Mouse (Mus musculus): ENCODE data around the gene Pam16. TPM values are rescaled to one million over a fixed set of nuclear protein-coding genes. Genes with fewer than 3 reads are reported as not detected.
"Not testable (repeated sequence)": the region's sequence is repeated elsewhere in the genome, so short reads cannot be mapped to it uniquely, and the experiment has no call there.

The Pam16 gene
- total RNA-seq, 2 experiments from 2014 or later, result 71.0 to 77.1 TPM

- peak; percentile 53 to 67 for DNase-seq (ENCODE audit: low spot score in 2 of 2)
These were observed 30.6 kb downstream of the Pam16 start, which contains the start of gene Glis2 for GRCm38 (mm10) chr16:4593971-4594813. Gene Glis2 (plus strand): TSS chr16:4594713.

DNA sequence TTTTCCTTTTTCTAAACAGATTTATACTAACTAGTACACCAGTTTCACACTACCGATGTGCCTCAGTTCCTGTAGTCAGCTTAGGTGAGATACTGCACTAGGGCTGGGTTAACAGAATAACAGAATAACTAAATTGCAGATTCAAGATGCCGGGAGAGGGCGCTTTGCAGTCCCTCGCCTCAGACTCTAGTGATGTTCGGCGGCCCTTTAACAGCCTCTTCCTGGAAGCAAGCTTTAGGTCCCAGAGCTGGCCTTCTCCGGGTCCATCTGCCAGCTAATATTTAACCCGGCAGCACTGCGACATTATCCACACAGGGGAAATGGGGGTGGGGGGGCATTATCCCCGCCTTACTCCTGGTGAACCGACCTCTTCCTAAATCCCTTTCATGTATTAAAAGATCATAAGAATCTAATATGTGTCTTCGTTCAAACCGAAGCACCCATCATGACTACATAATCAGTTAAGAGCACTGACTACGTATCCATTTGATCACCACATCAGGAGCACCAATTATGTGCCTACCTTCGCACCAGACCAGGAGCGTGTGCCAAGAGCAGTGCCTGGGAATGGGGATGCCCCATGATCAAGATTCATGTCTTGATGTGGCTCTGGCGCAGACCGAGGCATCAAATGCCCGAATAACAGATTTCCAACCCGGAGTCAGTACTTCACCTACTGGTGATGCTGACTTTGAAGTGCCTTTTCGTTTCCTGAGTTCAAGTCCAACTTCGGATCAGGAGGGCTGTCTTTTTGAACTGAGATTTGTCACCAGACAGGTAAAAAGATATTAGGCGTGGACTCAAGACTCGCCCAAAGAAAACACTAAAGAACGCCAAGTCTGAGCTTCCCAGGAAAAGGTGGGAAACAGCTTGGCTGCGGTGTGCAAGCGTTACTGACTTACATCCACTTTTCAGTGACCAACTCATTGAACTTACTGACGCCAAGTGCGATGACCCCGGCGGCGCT lies 31.6 kb downstream of the Pam16 start:
- peak; percentile 58 to 70 for DNase-seq (ENCODE audit: low spot score in 2 of 2)

DNA sequence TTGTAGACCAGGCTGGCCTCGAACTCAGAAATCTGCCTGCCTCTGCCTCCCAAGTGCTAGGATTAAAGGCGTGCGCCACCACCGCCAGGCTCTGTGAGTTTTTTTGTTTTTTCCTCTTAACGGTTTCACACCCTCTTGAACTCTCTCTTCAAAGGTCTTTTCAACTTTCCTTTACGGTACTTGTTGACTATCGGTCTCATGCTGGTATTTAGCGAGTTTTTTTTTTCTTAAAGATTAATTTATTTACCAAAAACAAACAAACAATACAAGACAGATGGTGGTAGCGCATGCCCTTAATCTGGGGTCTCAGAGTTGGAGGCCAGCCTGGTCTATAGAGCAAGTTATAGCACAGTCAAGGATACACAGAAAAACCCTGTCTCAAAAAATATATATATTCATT lies 34.6 kb downstream of the Pam16 start:
- DNase-seq (ENCODE audit: low spot score in 2 of 2), result no peak

- no peak for DNase-seq (ENCODE audit: low spot score in 2 of 2)
These were observed 37.1 kb downstream of the Pam16 start for GRCm38 (mm10) chr16:4587516-4588210.

DNA sequence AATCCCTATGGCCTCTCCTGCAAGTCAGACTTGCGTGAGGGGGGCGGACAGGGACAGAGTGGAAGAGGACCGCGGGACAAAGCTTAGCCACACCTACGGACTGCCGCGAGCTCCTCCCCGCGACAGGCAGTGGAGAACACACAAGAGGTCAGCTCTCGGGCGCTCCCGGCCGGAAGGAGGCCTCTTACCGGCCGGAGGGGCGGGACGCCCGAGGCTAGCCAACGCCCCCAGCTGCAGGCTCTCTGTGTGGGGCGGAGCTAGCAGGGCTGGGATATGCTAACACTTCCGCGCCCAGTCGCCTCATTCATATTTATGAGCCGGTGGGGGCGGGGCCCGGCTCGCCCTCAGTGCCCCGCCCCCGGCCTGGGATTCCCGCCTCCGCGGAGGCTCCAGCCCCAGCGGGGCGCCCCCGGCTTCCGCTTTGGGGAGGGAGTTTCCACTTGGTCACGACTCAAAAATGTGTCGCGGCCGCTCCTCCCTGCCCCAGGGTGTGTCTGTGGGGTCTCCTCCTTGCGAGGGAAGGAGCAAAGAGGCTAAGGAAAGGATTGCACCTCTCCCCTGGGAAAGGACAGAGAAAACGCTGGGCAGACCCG lies 38.2 kb downstream of the Pam16 start:
- DNase-seq (ENCODE audit: low spot score in 2 of 2), result peak; percentile 80 to 88

- DNase-seq (ENCODE audit: low spot score in 2 of 2), result no peak
These were observed 38.9 kb downstream of the Pam16 start for GRCm38 (mm10) chr16:4585642-4586530.

DNA sequence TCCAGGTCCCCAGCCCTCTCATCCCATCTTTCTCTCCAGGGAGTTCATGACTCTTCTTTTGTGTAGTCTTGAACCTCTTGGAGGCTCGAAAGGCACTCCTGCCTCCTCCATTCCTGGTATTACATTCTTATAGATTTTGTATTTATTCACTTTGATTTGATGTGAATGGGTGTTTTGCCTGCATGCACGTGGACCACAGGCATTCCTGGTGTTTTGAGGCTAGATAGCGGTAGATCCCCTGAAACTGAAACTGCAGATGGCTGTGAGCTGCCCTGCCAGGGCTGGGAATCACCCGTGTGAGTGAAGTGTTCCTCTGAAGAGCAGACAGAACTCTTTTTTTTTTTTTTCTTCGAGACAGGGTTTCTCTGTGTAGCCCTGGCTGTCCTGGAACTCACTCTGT lies 40.4 kb downstream of the Pam16 start:
- DNase-seq (ENCODE audit: low spot score in 2 of 2), result no peak

GRCm38 (mm10) chr16:4583807-4584206 lies 41.0 kb downstream of the Pam16 start:
- DNase-seq (ENCODE audit: low spot score in 2 of 2), result no peak

GRCm38 (mm10) chr16:4581179-4581578 lies 43.6 kb downstream of the Pam16 start:
- DNase-seq (ENCODE audit: low spot score in 2 of 2), result not testable (repeated sequence)

DNA sequence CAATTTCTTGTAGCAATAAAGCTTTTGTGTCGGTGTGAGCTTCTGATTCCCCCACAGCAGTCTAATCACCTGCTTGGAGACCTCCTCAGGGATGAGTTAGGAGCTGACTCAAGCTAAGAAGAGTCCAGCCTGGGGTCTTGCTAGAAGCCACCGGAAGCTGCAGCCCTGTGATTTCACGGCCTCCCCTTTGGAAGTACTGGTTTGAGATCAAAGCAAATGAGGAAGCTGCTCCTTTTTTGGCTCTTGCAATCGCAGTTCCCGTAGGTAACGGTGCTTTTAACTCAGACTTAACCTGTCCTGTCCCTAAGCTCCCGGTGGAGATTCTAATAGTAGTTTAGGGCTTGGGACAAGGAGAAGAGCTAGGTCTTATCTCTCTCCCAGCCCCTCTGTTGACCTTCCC lies 46.2 kb downstream of the Pam16 start:
- no peak for DNase-seq (ENCODE audit: low spot score in 2 of 2)

DNA sequence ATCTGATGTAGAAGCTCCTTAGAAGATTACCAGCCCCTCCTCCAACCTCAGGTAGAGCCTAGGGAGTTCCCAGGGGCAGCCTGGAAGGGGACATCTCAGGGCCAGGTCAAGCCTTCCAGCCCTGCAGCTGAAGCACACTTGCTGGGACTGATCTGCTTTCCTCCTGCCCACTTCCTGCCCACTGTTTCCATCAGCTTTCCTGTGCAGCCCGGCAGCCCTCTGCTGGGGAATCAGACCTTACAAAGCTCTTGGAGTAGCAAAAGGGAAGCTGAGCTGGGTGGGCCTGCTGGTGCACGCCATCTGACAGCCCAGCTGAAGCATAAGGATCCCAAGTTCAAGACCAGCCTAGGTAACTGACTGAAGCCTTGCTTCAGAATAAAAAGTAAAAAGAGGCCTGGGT lies 47.9 kb downstream of the Pam16 start:
- no peak for DNase-seq (ENCODE audit: low spot score in 2 of 2)

- no peak for DNase-seq (ENCODE audit: low spot score in 2 of 2)
These were observed 48.8 kb downstream of the Pam16 start for GRCm38 (mm10) chr16:4576038-4576437.

GRCm38 (mm10) chr16:4570737-4571136 lies 54.1 kb downstream of the Pam16 start:
- DNase-seq (ENCODE audit: low spot score in 2 of 2), result no peak

GRCm38 (mm10) chr16:4567912-4568311 lies 56.9 kb downstream of the Pam16 start:
- peak; percentile 83 to 85 for DNase-seq (ENCODE audit: low spot score in 2 of 2)

Other genes with a start within 250 kb of the Pam16 start
- 10 to 100 TPM; 48.7 to 51.6 TPM for gene Adcy9, start 204.5 kb downstream of the Pam16 start, total RNA-seq (2021)
- 10 to 100 TPM; 25.4 to 25.7 TPM for gene Srl, start 83.2 kb downstream of the Pam16 start, total RNA-seq (2021)
- 1 to 10 TPM; 4.2 to 4.3 TPM for gene Tfap4, start 65.1 kb downstream of the Pam16 start, total RNA-seq (2021)
- 10 to 100 TPM; 23.8 to 26.5 TPM for gene Glis2, start 30.3 kb downstream of the Pam16 start, total RNA-seq (2021)
- gene Vasn, start 15.0 kb upstream of the Pam16 start, total RNA-seq (2021), result 1 to 10 TPM; 5.1 to 5.7 TPM
- gene Dnaja3, start 15.0 kb upstream of the Pam16 start, total RNA-seq (2021), result 10 to 100 TPM; 52.7 to 55.1 TPM
- gene Coro7, start 54.8 kb upstream of the Pam16 start, total RNA-seq (2021), result 100 to 1,000 TPM in 1 of 2 experiments, 10 to 100 TPM in 1; 93.5 to 116 TPM
- 10 to 100 TPM; 12.8 to 15.0 TPM for gene Nmral1, start 94.4 kb upstream of the Pam16 start, total RNA-seq (2021)
- gene Hmox2, start 101.4 kb upstream of the Pam16 start, total RNA-seq (2021), result 10 to 100 TPM; 74.1 to 74.5 TPM
- gene Cdip1, start 165.3 kb upstream of the Pam16 start, total RNA-seq (2021), result 100 to 1,000 TPM; 137 to 139 TPM
- not detected for gene 4930562C15Rik, start 210.4 kb upstream of the Pam16 start, total RNA-seq (2021)

All from layer of hippocampus, postnatal 10 days (tissue).